Mouse (Mus musculus) fibroblast of lung, adult 2 months (primary cell): ENCODE measurements at regions not wholly inside any gene's neighbourhood (a gene's known extent, or its start where the extent isn't known, plus 50 kb on each side); places are given as distances from the start of the nearest gene placed in this dataset.
"Not testable (repeated sequence)": the region's sequence is repeated elsewhere in the genome, so short reads cannot be mapped to it uniquely, and the experiment has no call there.

Experiments used
- DNase-seq: peaks from one replicate; pipeline ENCODE4 v3.0.0-alpha.2; 2011; ENCODE audit warnings: low read depth

- DNase-seq, result no peak
Measured at GRCm38 (mm10) chr17:82674593-82674992, 540.5 kb upstream of the Pkdcc start.

GRCm38 (mm10) chr17:82666557-82666956, 548.5 kb upstream of the Pkdcc start:
- DNase-seq, result not testable (repeated sequence)

GRCm38 (mm10) chr17:82664352-82664751, 550.7 kb upstream of the Pkdcc start:
- no peak for DNase-seq

GRCm38 (mm10) chr17:82636459-82637189, 578.5 kb upstream of the Pkdcc start:
- no peak for DNase-seq

GRCm38 (mm10) chr17:82635849-82636248, 579.2 kb upstream of the Pkdcc start:
- DNase-seq, result no peak

GRCm38 (mm10) chr17:82606642-82607175, 608.4 kb upstream of the Pkdcc start:
- no peak for DNase-seq

- no peak for DNase-seq
Measured at GRCm38 (mm10) chr17:82583801-82584200, 631.3 kb upstream of the Pkdcc start.

- no peak for DNase-seq
Measured at GRCm38 (mm10) chr17:82533521-82533920, 681.6 kb upstream of the Pkdcc start.

GRCm38 (mm10) chr17:82518129-82518528, 697.0 kb upstream of the Pkdcc start:
- no peak for DNase-seq

- DNase-seq, result no peak
Measured at GRCm38 (mm10) chr17:82516850-82517249, 698.2 kb upstream of the Pkdcc start.

GRCm38 (mm10) chr17:82513816-82514215, 701.3 kb upstream of the Pkdcc start:
- DNase-seq, result no peak

GRCm38 (mm10) chr17:82504291-82504690, 710.8 kb upstream of the Pkdcc start:
- no peak for DNase-seq

GRCm38 (mm10) chr17:82485544-82485943, 729.5 kb upstream of the Pkdcc start:
- DNase-seq, result no peak

- DNase-seq, result no peak
Measured at GRCm38 (mm10) chr17:82484609-82485008, 730.5 kb upstream of the Pkdcc start.

- peak; percentile 28 for DNase-seq
Measured at GRCm38 (mm10) chr17:82457972-82458371, 719.8 kb upstream of the Slc8a1 start.

GRCm38 (mm10) chr17:82453847-82454246, 715.7 kb upstream of the Slc8a1 start:
- DNase-seq, result no peak

- no peak for DNase-seq
Measured at GRCm38 (mm10) chr17:82439105-82439504, 700.9 kb upstream of the Slc8a1 start.

- DNase-seq, result no peak
Measured at GRCm38 (mm10) chr17:82437206-82437605, 699.0 kb upstream of the Slc8a1 start.

GRCm38 (mm10) chr17:82432678-82433077, 694.5 kb upstream of the Slc8a1 start:
- no peak for DNase-seq

- DNase-seq, result no peak
Measured at GRCm38 (mm10) chr17:82408296-82408695, 670.1 kb upstream of the Slc8a1 start.

GRCm38 (mm10) chr17:82399328-82399727, 661.2 kb upstream of the Slc8a1 start:
- no peak for DNase-seq

- not testable (repeated sequence) for DNase-seq
Measured at GRCm38 (mm10) chr17:82379371-82379770, 641.2 kb upstream of the Slc8a1 start.

GRCm38 (mm10) chr17:82378248-82378820, 640.2 kb upstream of the Slc8a1 start:
- no peak for DNase-seq
